Mouse (Mus musculus): ENCODE results near the gene Chst15. TPM values are rescaled to one million over a fixed set of nuclear protein-coding genes. Genes with fewer than 3 reads are reported as not detected.

The Chst15 gene
- polyA plus RNA-seq (2012; rRNA removed), result 1.4 and 1.8 TPM in 2 replicates

DNA sequence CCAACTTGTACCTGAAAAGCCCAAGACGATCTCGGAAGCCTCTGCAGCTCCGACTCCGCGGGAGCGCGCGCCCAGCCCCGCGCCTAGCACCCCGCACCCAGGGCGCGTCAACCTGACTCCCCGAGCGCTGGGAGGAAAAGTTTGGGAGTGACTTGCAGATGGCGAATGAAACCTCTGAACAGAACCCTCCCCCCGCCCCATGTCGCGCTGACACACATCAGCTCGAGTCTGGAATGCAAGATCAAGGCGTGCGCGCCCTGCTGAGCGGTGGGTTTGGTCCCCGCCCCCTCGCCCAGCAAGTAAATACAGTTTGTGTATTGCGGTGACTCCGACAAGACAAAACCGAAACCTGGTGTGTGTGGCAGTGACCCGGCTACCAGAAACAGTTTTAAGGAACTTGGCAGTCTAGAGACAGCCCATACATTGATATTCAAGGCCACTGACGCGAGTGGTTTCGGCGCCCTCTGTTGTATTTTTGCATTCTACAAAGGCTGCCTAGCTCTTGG, at the start of gene Chst15:
Chst15 (minus strand) TSS at position 193 of the 506 bp plus-strand sequence.
- TF ChIP-seq POLR2A (IDR thresholded peaks at IDR 0.05; ENCODE audit: control insufficient read depth, low read depth, low read length) (0 out of 2 replicates have a peak, but pooled peaks have one; percentile 17), CTCF (IDR thresholded peaks at IDR 0.05; ENCODE audit: control insufficient read depth, insufficient read depth, insufficient replicate concordance, low read depth, low read length) (no peak)
- H3K4me3 ChIP-seq (ENCODE audit: control insufficient read depth, low read depth, low read length), result peak within 1 kb of the TSS; percentile 84
- peaks cover 5% of the 10 kb centered on the region for H3K4me1 ChIP-seq (ENCODE audit: control insufficient read depth, insufficient read depth, low read length)
- no peaks in the 10 kb centered on the region for H3K36me3 ChIP-seq (ENCODE audit: control insufficient read depth, insufficient read depth, low read length)
- peak within 1 kb of the TSS; percentile 44 for H3K27ac ChIP-seq (ENCODE audit: control insufficient read depth, insufficient read depth, low read depth, low read length)
- no peaks in the 10 kb centered on the region for H3K27me3 ChIP-seq (ENCODE audit: control insufficient read depth, insufficient read depth, low read length)

GRCm38 (mm10) chr7:132365703-132366384, 48.8 kb upstream of the Chst15 start:
- H3K36me3 ChIP-seq (ENCODE audit: control insufficient read depth, insufficient read depth, low read length), result no peaks in the 10 kb centered on the region
- H3K27ac ChIP-seq (ENCODE audit: control insufficient read depth, insufficient read depth, low read depth, low read length), result no peak overlapping the region
- TF ChIP-seq CTCF (IDR thresholded peaks at IDR 0.05; ENCODE audit: control insufficient read depth, insufficient read depth, insufficient replicate concordance, low read depth, low read length) (no peak), POLR2A (IDR thresholded peaks at IDR 0.05; ENCODE audit: control insufficient read depth, low read depth, low read length) (no peak)
- no peaks in the 10 kb centered on the region for H3K27me3 ChIP-seq (ENCODE audit: control insufficient read depth, insufficient read depth, low read length)
- H3K4me1 ChIP-seq (ENCODE audit: control insufficient read depth, insufficient read depth, low read length), result no peaks in the 10 kb centered on the region
- H3K4me3 ChIP-seq (ENCODE audit: control insufficient read depth, low read depth, low read length), result no peak overlapping the region

DNA sequence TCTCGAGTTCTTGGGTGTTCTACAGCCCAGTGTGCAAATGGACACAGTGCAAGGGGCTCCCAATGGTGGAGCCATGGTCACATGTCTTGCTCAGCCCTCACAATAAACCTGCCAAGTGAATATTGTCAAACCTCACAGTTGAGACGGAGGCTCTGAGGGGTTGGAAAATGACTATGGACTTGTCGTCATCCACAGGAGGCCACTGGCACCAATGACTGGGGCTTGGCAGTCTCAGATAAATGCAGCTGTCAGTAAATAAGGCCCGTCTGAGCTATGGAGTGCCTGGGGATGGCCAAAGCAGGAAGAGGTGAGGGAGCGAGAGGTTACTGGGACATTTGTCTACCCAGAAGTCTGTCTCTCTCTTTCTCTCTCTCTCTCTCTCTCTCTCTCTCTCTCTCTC, 48.1 kb upstream of the Chst15 start:
- Histone ChIP-seq H3K27ac (ENCODE audit: control insufficient read depth, insufficient read depth, low read depth, low read length) (no peak overlapping the region), H3K36me3 (ENCODE audit: control insufficient read depth, insufficient read depth, low read length) (no peaks in the 10 kb centered on the region), H3K27me3 (ENCODE audit: control insufficient read depth, insufficient read depth, low read length) (no peaks in the 10 kb centered on the region), H3K4me3 (ENCODE audit: control insufficient read depth, low read depth, low read length) (no peak overlapping the region), H3K4me1 (ENCODE audit: control insufficient read depth, insufficient read depth, low read length) (no peaks in the 10 kb centered on the region)
- TF ChIP-seq CTCF (IDR thresholded peaks at IDR 0.05; ENCODE audit: control insufficient read depth, insufficient read depth, insufficient replicate concordance, low read depth, low read length) (no peak), POLR2A (IDR thresholded peaks at IDR 0.05; ENCODE audit: control insufficient read depth, low read depth, low read length) (no peak)

DNA sequence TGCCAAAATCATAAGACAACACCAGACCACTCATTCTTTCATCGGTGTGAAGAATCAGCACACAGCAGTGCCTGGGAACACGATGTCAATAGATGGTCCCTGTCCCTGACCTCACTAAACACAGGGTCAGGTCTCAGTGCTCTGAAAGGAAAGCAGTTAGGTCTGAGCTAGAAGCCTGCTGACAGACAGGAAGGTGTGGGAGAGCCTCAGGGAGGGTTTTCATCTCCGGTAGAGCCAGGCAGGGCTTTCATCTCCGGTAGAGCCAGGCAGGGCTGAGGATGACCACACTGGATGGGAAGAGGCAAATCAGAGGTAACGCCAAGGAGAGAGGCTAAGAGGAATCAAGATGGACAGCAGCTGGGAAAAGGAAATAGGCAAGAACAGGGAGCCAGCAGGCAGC, 47.5 kb upstream of the Chst15 start:
- Histone ChIP-seq H3K4me1 (ENCODE audit: control insufficient read depth, insufficient read depth, low read length) (no peaks in the 10 kb centered on the region), H3K27me3 (ENCODE audit: control insufficient read depth, insufficient read depth, low read length) (no peaks in the 10 kb centered on the region), H3K36me3 (ENCODE audit: control insufficient read depth, insufficient read depth, low read length) (no peaks in the 10 kb centered on the region), H3K4me3 (ENCODE audit: control insufficient read depth, low read depth, low read length) (no peak overlapping the region), H3K27ac (ENCODE audit: control insufficient read depth, insufficient read depth, low read depth, low read length) (no peak overlapping the region)
- TF ChIP-seq CTCF (IDR thresholded peaks at IDR 0.05; ENCODE audit: control insufficient read depth, insufficient read depth, insufficient replicate concordance, low read depth, low read length) (no peak), POLR2A (IDR thresholded peaks at IDR 0.05; ENCODE audit: control insufficient read depth, low read depth, low read length) (no peak)

- Histone ChIP-seq H3K27ac (ENCODE audit: control insufficient read depth, insufficient read depth, low read depth, low read length) (no peak overlapping the region), H3K4me3 (ENCODE audit: control insufficient read depth, low read depth, low read length) (no peak overlapping the region), H3K27me3 (ENCODE audit: control insufficient read depth, insufficient read depth, low read length) (no peaks in the 10 kb centered on the region), H3K36me3 (ENCODE audit: control insufficient read depth, insufficient read depth, low read length) (no peaks in the 10 kb centered on the region), H3K4me1 (ENCODE audit: control insufficient read depth, insufficient read depth, low read length) (no peaks in the 10 kb centered on the region)
- TF ChIP-seq CTCF (IDR thresholded peaks at IDR 0.05; ENCODE audit: control insufficient read depth, insufficient read depth, insufficient replicate concordance, low read depth, low read length), result no peak
- TF ChIP-seq POLR2A (IDR thresholded peaks at IDR 0.05; ENCODE audit: control insufficient read depth, low read depth, low read length), result no peak
These were observed 43.3 kb upstream of the Chst15 start for GRCm38 (mm10) chr7:132360336-132360735.

GRCm38 (mm10) chr7:132358709-132359108, 41.7 kb upstream of the Chst15 start:
- TF ChIP-seq POLR2A (IDR thresholded peaks at IDR 0.05; ENCODE audit: control insufficient read depth, low read depth, low read length), result no peak
- TF ChIP-seq CTCF (IDR thresholded peaks at IDR 0.05; ENCODE audit: control insufficient read depth, insufficient read depth, insufficient replicate concordance, low read depth, low read length), result no peak
- no peaks in the 10 kb centered on the region for H3K27me3 ChIP-seq (ENCODE audit: control insufficient read depth, insufficient read depth, low read length)
- H3K27ac ChIP-seq (ENCODE audit: control insufficient read depth, insufficient read depth, low read depth, low read length), result no peak overlapping the region
- H3K36me3 ChIP-seq (ENCODE audit: control insufficient read depth, insufficient read depth, low read length), result no peaks in the 10 kb centered on the region
- H3K4me3 ChIP-seq (ENCODE audit: control insufficient read depth, low read depth, low read length), result no peak overlapping the region
- no peaks in the 10 kb centered on the region for H3K4me1 ChIP-seq (ENCODE audit: control insufficient read depth, insufficient read depth, low read length)

DNA sequence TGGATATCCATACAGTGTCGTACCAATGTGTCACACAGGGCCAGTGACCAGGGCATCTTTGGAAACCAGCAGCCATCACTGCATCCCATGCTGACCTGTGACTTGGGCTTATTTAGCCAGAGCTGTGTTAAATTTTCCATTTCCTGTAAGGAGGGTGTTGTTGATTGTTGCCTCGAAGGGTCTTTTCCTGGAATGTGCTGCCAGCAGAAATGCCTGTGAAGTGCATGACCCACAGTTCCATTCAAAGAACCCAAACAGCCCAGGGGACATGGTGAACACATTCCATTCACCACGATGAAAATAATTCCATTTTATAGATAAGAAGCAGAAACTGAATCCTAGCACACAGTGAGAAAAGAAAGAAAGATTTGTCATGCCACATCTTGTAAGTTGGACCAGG, 41.2 kb upstream of the Chst15 start:
- Histone ChIP-seq H3K4me1 (ENCODE audit: control insufficient read depth, insufficient read depth, low read length) (no peaks in the 10 kb centered on the region), H3K27ac (ENCODE audit: control insufficient read depth, insufficient read depth, low read depth, low read length) (no peak overlapping the region), H3K27me3 (ENCODE audit: control insufficient read depth, insufficient read depth, low read length) (no peaks in the 10 kb centered on the region), H3K36me3 (ENCODE audit: control insufficient read depth, insufficient read depth, low read length) (no peaks in the 10 kb centered on the region), H3K4me3 (ENCODE audit: control insufficient read depth, low read depth, low read length) (no peak overlapping the region)
- TF ChIP-seq CTCF (IDR thresholded peaks at IDR 0.05; ENCODE audit: control insufficient read depth, insufficient read depth, insufficient replicate concordance, low read depth, low read length) (no peak), POLR2A (IDR thresholded peaks at IDR 0.05; ENCODE audit: control insufficient read depth, low read depth, low read length) (no peak)
